Mouse (Mus musculus): ENCODE data around the gene Exosc1. TPM values are rescaled to one million over a fixed set of nuclear protein-coding genes. Genes with fewer than 3 reads are reported as not detected.

Gene Exosc1
- polyA plus RNA-seq, 1 experiment from 2014 or later: 93.0 TPM

- H3K36me3 ChIP-seq (ENCODE audit: insufficient read depth): peaks cover 76% of the 10 kb centered on the region
- 89% methylated on average over 14 of the region's 14 CpGs for WGBS
Observed at GRCm38 (mm10) chr19:41874356-41874755, 58.9 kb downstream of the Exosc1 start.

More at GRCm38 (mm10) chr19:41874356-41874755, 58.9 kb downstream of the Exosc1 start:
- DNase-seq (no peak), ATAC-seq (ENCODE audit: insufficient read depth) (no peak)
- Histone ChIP-seq H3K27ac (ENCODE audit: low read depth) (no peak overlapping the region), H3K9ac (no peak overlapping the region), H3K9me3 (ENCODE audit: low read depth, low read length) (no peaks in the 10 kb centered on the region), H3K4me2 (no peak overlapping the region), H3K4me1 (ENCODE audit: insufficient read depth) (no peaks in the 10 kb centered on the region), H3K27me3 (ENCODE audit: insufficient read depth, low read length) (no peaks in the 10 kb centered on the region), H3K4me3 (ENCODE audit: low read depth, low read length) (no peak overlapping the region)
- TF ChIP-seq CTCF (IDR thresholded peaks at IDR 0.05; ENCODE audit: low read depth): no peak

Other genes with a start within 250 kb of the Exosc1 start
- 0.08 and 0.24 TPM in 2 replicates for gene Slit1, start 189.8 kb downstream of the Exosc1 start, polyA plus RNA-seq (2014; fragmentation: Nextera tagmentation; extraction: Ambion mirVana)
- gene Arhgap19, start 131.4 kb downstream of the Exosc1 start, polyA plus RNA-seq (2014; fragmentation: Nextera tagmentation; extraction: Ambion mirVana): 39.2 and 40.9 TPM in 2 replicates
- gene Frat1, start 103.5 kb downstream of the Exosc1 start, polyA plus RNA-seq (2014; fragmentation: Nextera tagmentation; extraction: Ambion mirVana): 4.4 and 4.5 TPM in 2 replicates
- 2.4 and 2.6 TPM in 2 replicates for gene Frat2, start 85.3 kb downstream of the Exosc1 start, polyA plus RNA-seq (2014; fragmentation: Nextera tagmentation; extraction: Ambion mirVana)
- 13.6 and 15.6 TPM in 2 replicates for gene Rrp12, start 37.2 kb downstream of the Exosc1 start, polyA plus RNA-seq (2014; fragmentation: Nextera tagmentation; extraction: Ambion mirVana)
- gene Pgam1, start 21.5 kb downstream of the Exosc1 start, polyA plus RNA-seq (2014; fragmentation: Nextera tagmentation; extraction: Ambion mirVana): 662 and 692 TPM in 2 replicates
- 73.4 and 80.8 TPM in 2 replicates for gene Zdhhc16, start 57 bp upstream of the Exosc1 start, polyA plus RNA-seq (2014; fragmentation: Nextera tagmentation; extraction: Ambion mirVana)
- gene Mms19, start 47.7 kb upstream of the Exosc1 start, polyA plus RNA-seq (2014; fragmentation: Nextera tagmentation; extraction: Ambion mirVana): 35.6 and 41.7 TPM in 2 replicates
- 13.1 TPM in 2 replicates for gene Ubtd1, start 48.3 kb upstream of the Exosc1 start, polyA plus RNA-seq (2014; fragmentation: Nextera tagmentation; extraction: Ambion mirVana)
- 0.17 and 0.41 TPM in 2 replicates for gene Ankrd2, start 102.6 kb upstream of the Exosc1 start, polyA plus RNA-seq (2014; fragmentation: Nextera tagmentation; extraction: Ambion mirVana)
- 1.2 and 1.6 TPM in 2 replicates for gene Hoga1, start 112.2 kb upstream of the Exosc1 start, polyA plus RNA-seq (2014; fragmentation: Nextera tagmentation; extraction: Ambion mirVana)
- gene 4933411K16Rik, start 118.8 kb upstream of the Exosc1 start, polyA plus RNA-seq (2014; fragmentation: Nextera tagmentation; extraction: Ambion mirVana): 0.18 TPM in 1 of 2 replicates, not detected in the other
- gene Morn4, start 152.9 kb upstream of the Exosc1 start, polyA plus RNA-seq (2014; fragmentation: Nextera tagmentation; extraction: Ambion mirVana): 24.8 and 25.0 TPM in 2 replicates
- 32.8 and 34.3 TPM in 2 replicates for gene Pi4k2a, start 157.0 kb upstream of the Exosc1 start, polyA plus RNA-seq (2014; fragmentation: Nextera tagmentation; extraction: Ambion mirVana)
- 44.3 and 51.6 TPM in 2 replicates for gene Avpi1, start 195.6 kb upstream of the Exosc1 start, polyA plus RNA-seq (2014; fragmentation: Nextera tagmentation; extraction: Ambion mirVana)
- 18.6 and 25.4 TPM in 2 replicates for gene Marveld1, start 214.0 kb upstream of the Exosc1 start, polyA plus RNA-seq (2014; fragmentation: Nextera tagmentation; extraction: Ambion mirVana)
- gene Zfyve27, start 230.5 kb upstream of the Exosc1 start, polyA plus RNA-seq (2014; fragmentation: Nextera tagmentation; extraction: Ambion mirVana): 15.2 and 16.8 TPM in 2 replicates

Data from lung, embryonic 14.5 days (tissue).